Comparison of ENCODE assay signal across 8 mouse cellular contexts in the genomic region with DNA sequence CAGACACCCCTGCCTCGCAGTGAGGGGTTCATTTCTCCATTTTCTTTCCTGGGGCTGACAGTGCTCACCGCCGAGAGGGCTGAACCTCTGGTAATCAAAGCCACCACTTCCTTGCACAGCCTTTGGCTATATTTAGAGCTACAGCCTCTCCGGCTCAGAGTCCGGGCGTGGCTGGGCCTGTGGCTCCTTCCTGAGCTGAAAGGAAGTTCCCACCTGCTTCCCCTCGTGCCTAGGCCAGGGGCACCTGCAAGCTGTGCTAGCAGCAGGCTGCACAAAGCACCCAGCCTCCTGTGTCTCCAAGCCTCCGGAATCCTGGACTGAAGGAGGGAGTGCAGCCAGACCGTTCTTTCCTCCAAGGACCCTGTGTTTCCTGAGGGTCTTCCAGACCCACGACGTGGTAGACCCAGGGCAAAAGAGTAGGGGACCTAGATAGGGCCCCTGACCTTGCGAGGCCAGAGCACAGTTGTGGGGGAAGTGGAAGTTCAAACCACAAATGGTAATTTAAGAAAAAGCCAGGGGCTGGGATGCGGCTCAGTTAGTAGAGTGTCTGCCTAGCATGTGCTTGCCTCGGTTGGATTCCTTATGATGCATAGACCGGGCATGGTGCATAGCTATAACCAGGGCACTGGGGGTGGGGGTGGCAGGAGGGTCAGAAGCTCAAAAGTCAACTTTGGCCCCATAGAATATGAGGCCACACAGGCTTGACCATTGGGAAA. TPM values are rescaled to one million over a fixed set of nuclear protein-coding genes. Genes with fewer than 3 reads are reported as not detected.
DNase-seq lines count a peak whose midpoint lies in the region; ATAC-seq lines count a peak whose summit lies in the region.

No protein-coding gene starts in this region.

- DNase-seq in spleen, adult 18-20 months: peak; percentile 64 to 72
- no peak for DNase-seq in spleen, adult 12 weeks (ENCODE audit: low spot score)
- DNase-seq in lung, postnatal 4 days: peak; percentile 55 to 70
- no peak for DNase-seq in cerebellum, postnatal 36 days
- DNase-seq in forebrain, embryonic 14.5 days (ENCODE audit: low spot score): no peak
- DNase-seq in frontal cortex, postnatal 25 days (ENCODE audit: low spot score in 2 of 2): no peak
- no peak for DNase-seq in c-Kit-positive CD71-positive TER-119-positive erythroid progenitor cells, embryonic 14.5 days (ENCODE audit: low spot score)

- ATAC-seq in heart, embryonic 16.5 days (replicated peaks; ENCODE audit: extremely low read depth, insufficient read depth, low FRiP score): peak; percentile 61
- ATAC-seq in forebrain, embryonic 14.5 days: no peak

- H3K4me3 ChIP-seq in heart, embryonic 16.5 days (ENCODE audit: low read length): peak overlapping the region; percentile 9; the same call in 1 of the 2 replicates
- no peak overlapping the region for H3K4me3 ChIP-seq in forebrain, embryonic 14.5 days (ENCODE audit: low read depth, low read length)

- peaks cover 65% of the 10 kb centered on the region for H3K4me1 ChIP-seq in heart, embryonic 16.5 days (ENCODE audit: control insufficient read depth, insufficient read depth, low read length)
- H3K4me1 ChIP-seq in forebrain, embryonic 14.5 days (ENCODE audit: control insufficient read depth, insufficient read depth, low read length): no peaks in the 10 kb centered on the region

- peak overlapping the region; percentile 67 for H3K9ac ChIP-seq in heart, embryonic 16.5 days (ENCODE audit: low read length)
- H3K9ac ChIP-seq in forebrain, embryonic 14.5 days (ENCODE audit: low read length): no peak overlapping the region

- H3K27me3 ChIP-seq in heart, embryonic 16.5 days (ENCODE audit: control insufficient read depth, insufficient read depth, low read length): no peaks in the 10 kb centered on the region
- H3K27me3 ChIP-seq in forebrain, embryonic 14.5 days (replicated peaks; ENCODE audit: control insufficient read depth, insufficient read depth, low read length): no peaks in the 10 kb centered on the region

- H3K36me3 ChIP-seq in heart, embryonic 16.5 days (ENCODE audit: control insufficient read depth, insufficient read depth): no peaks in the 10 kb centered on the region
- no peaks in the 10 kb centered on the region for H3K36me3 ChIP-seq in forebrain, embryonic 14.5 days (ENCODE audit: control insufficient read depth, insufficient read depth, low read length)

- WGBS in heart, embryonic 16.5 days: 33% methylated on average over 15 of the region's 15 CpGs
- WGBS in forebrain, embryonic 14.5 days: 77% methylated on average over 15 of the region's 15 CpGs

- peak overlapping the region; percentile 37 for H3K4me2 ChIP-seq in heart, embryonic 16.5 days (ENCODE audit: low read depth, low read length)
- H3K4me2 ChIP-seq in forebrain, embryonic 14.5 days (ENCODE audit: low read length): no peak overlapping the region

- H3K9me3 ChIP-seq in heart, embryonic 16.5 days (replicated peaks; ENCODE audit: control insufficient read depth, low read length): no peaks in the 10 kb centered on the region
- H3K9me3 ChIP-seq in forebrain, embryonic 14.5 days (replicated peaks; ENCODE audit: control insufficient read depth, low read length): no peaks in the 10 kb centered on the region

- H3K27ac ChIP-seq in heart, embryonic 16.5 days (ENCODE audit: low read length): peak overlapping the region; percentile 90
- no peak overlapping the region for H3K27ac ChIP-seq in forebrain, embryonic 14.5 days (ENCODE audit: low read depth, low read length)

RNA-seq across cellular contexts. Expression of gene Rbm38, which starts 26.4 kb away (rescaled TPM):
- polyA plus RNA-seq in heart, embryonic 16.5 days (2015; fragmentation: Nextera tagmentation; extraction: Ambion mirVana): 130 and 146 TPM in 2 replicates
- polyA plus RNA-seq in forebrain, embryonic 14.5 days (2014; fragmentation: Nextera tagmentation; extraction: Ambion mirVana): 29.9 and 31.1 TPM in 2 replicates

RNA-seq across cellular contexts. Expression of gene Rae1, which starts 46.8 kb away (rescaled TPM):
- 95.8 and 103 TPM in 2 replicates for polyA plus RNA-seq in heart, embryonic 16.5 days (2015; fragmentation: Nextera tagmentation; extraction: Ambion mirVana)
- polyA plus RNA-seq in forebrain, embryonic 14.5 days (2014; fragmentation: Nextera tagmentation; extraction: Ambion mirVana): 148 and 156 TPM in 2 replicates

Comparison
In these comparisons a context has a peak if more than half of its experiments do, and no peak if none do; other contexts are left out.
1. DNase-seq: peak in spleen, adult 18-20 months (2 of 2) and lung, postnatal 4 days (2 of 2); none in spleen, adult 12 weeks (single experiment), cerebellum, postnatal 36 days (0 of 2), forebrain, embryonic 14.5 days (single experiment), frontal cortex, postnatal 25 days (0 of 2) and c-Kit-positive CD71-positive TER-119-positive erythroid progenitor cells, embryonic 14.5 days (single experiment).